Mouse (Mus musculus) retina, embryonic 14.5 days (tissue): Measurements from ENCODE around the gene Shoc2.
A peak's percentile ranks its signal among the peaks of the same experiment; 100 is the strongest.
"Not testable (repeated sequence)": the region's sequence is repeated elsewhere in the genome, so short reads cannot be mapped to it uniquely, and the experiment has no call there.

Experiments
- DNase-seq: peaks from one replicate; pipeline ENCODE4 v3.0.0-alpha.2; 2015; ENCODE audit warnings: low spot score

The Shoc2 gene

GRCm38 (mm10) chr19:53933050-53933449 is 11.1 kb upstream of the Shoc2 start:
- DNase-seq = no peak

GRCm38 (mm10) chr19:53934046-53934445 is 10.1 kb upstream of the Shoc2 start:
- DNase-seq = no peak

GRCm38 (mm10) chr19:53939467-53939866 is 4.6 kb upstream of the Shoc2 start:
- no peak for DNase-seq

- DNase-seq = no peak
Observed at GRCm38 (mm10) chr19:53941139-53941538, 3.0 kb upstream of the Shoc2 start.

GRCm38 (mm10) chr19:53942342-53942741 is 1.8 kb upstream of the Shoc2 start:
- no peak for DNase-seq

- no peak for DNase-seq
Observed at GRCm38 (mm10) chr19:53944786-53945169, 672 bp downstream of the Shoc2 start.

GRCm38 (mm10) chr19:53945171-53946042 is 1.3 kb downstream of the Shoc2 start:
- DNase-seq = peak; percentile 75

- no peak for DNase-seq
Observed at GRCm38 (mm10) chr19:53957513-53957912, 13.4 kb downstream of the Shoc2 start.

- no peak for DNase-seq
Observed at GRCm38 (mm10) chr19:53962511-53962910, 18.4 kb downstream of the Shoc2 start.

- DNase-seq = not testable (repeated sequence)
Observed at GRCm38 (mm10) chr19:53964347-53964746, 20.2 kb downstream of the Shoc2 start.

GRCm38 (mm10) chr19:53964910-53965633 is 21.0 kb downstream of the Shoc2 start:
- DNase-seq = no peak

GRCm38 (mm10) chr19:53969226-53969625 is 25.1 kb downstream of the Shoc2 start:
- no peak for DNase-seq

GRCm38 (mm10) chr19:53971938-53972337 is 27.8 kb downstream of the Shoc2 start:
- no peak for DNase-seq

GRCm38 (mm10) chr19:53973656-53974055 is 29.6 kb downstream of the Shoc2 start:
- no peak for DNase-seq

GRCm38 (mm10) chr19:53982041-53982440 is 37.9 kb downstream of the Shoc2 start:
- no peak for DNase-seq

- DNase-seq = no peak
Observed at GRCm38 (mm10) chr19:53983336-53983735, 39.2 kb downstream of the Shoc2 start.

GRCm38 (mm10) chr19:53984628-53985027 is 40.5 kb downstream of the Shoc2 start:
- no peak for DNase-seq

GRCm38 (mm10) chr19:53990538-53990937 is 46.4 kb downstream of the Shoc2 start:
- DNase-seq = no peak

GRCm38 (mm10) chr19:53993860-53994259 is 49.8 kb downstream of the Shoc2 start:
- DNase-seq = no peak

- no peak for DNase-seq
Observed at GRCm38 (mm10) chr19:53994276-53994675, 50.2 kb downstream of the Shoc2 start.

GRCm38 (mm10) chr19:54010973-54011372 is 66.9 kb downstream of the Shoc2 start:
- no peak for DNase-seq

GRCm38 (mm10) chr19:54014999-54015398 is 70.9 kb downstream of the Shoc2 start:
- DNase-seq = no peak

GRCm38 (mm10) chr19:54015503-54015902 is 71.4 kb downstream of the Shoc2 start:
- DNase-seq = no peak
